Mouse (Mus musculus): ENCODE measurements around the gene Tnxb. TPM values are rescaled to one million over a fixed set of nuclear protein-coding genes. Genes with fewer than 3 reads are reported as not detected.
"Not testable (repeated sequence)": the region's sequence is repeated elsewhere in the genome, so short reads cannot be mapped to it uniquely, and the experiment has no call there.

The Tnxb gene
- polyA plus RNA-seq, 1 experiment from 2014 or later: 0.24 TPM

DNA sequence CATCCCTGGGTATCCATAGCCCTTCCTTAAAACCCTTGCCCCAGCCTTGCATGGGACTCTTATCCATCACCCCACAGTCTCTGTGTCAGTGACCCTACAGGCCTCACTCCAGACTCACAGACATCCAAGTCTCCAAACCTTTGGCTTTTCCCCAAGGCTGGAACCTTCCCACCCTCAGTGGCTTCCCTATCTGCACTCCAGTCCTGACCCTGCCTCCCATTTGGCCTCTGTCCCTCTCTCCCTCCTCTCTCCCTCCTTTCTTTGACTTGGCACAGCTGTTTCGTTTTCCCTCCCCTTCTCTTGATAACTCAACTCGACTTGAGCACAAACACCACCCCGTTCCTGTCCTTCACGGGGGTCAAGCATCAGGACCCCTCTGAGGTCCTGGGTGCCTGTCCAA is 20.1 kb downstream of the Tnxb start:
- no peaks in the 10 kb centered on the region for H3K27me3 ChIP-seq (ENCODE audit: control insufficient read depth, insufficient read depth, low read length)
- no peaks in the 10 kb centered on the region for H3K4me1 ChIP-seq (ENCODE audit: control insufficient read depth, insufficient read depth, low read length)
- no peaks in the 10 kb centered on the region for H3K9me3 ChIP-seq (replicated peaks; ENCODE audit: control insufficient read depth, low read length)
- H3K27ac ChIP-seq (ENCODE audit: low read depth, low read length): no peak overlapping the region
- H3K4me3 ChIP-seq (ENCODE audit: low read depth, low read length): no peak overlapping the region
- no peak overlapping the region for H3K9ac ChIP-seq (ENCODE audit: low read depth, low read length)
- WGBS (ENCODE audit: insufficient replicate concordance): 50% methylated on average over 4 of the region's 4 CpGs
- no peak for ATAC-seq (replicated peaks; ENCODE audit: insufficient number of reproducible peaks, low FRiP score, low TSS enrichment)
- no peak overlapping the region for H3K4me2 ChIP-seq
- H3K36me3 ChIP-seq (ENCODE audit: control insufficient read depth, insufficient read depth, low read length): no peaks in the 10 kb centered on the region

DNA sequence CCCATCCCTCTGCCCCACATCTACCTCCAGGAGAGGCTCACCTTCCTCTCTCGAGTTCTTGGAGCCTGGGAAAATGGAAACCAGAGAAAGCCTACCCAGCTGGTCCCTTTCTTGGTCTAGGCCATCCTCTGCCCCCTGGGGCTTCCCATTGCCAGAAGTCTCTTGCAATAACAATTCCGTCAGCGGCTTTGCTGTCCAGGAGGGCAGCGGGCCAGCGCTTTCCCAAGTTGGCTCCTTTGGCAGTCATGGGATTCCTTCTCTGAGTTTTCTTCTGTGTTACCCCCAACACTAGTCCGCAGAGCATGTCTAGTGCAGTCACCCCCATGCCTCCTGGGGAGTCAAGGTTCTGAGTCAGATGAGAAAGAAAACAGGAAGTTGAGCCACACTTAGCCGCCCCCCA is 22.6 kb downstream of the Tnxb start:
- Histone ChIP-seq H3K9ac (ENCODE audit: low read depth, low read length) (no peak overlapping the region), H3K9me3 (replicated peaks; ENCODE audit: control insufficient read depth, low read length) (no peaks in the 10 kb centered on the region), H3K4me1 (ENCODE audit: control insufficient read depth, insufficient read depth, low read length) (no peaks in the 10 kb centered on the region), H3K27me3 (ENCODE audit: control insufficient read depth, insufficient read depth, low read length) (no peaks in the 10 kb centered on the region), H3K27ac (ENCODE audit: low read depth, low read length) (no peak overlapping the region), H3K4me2 (no peak overlapping the region), H3K36me3 (ENCODE audit: control insufficient read depth, insufficient read depth, low read length) (no peaks in the 10 kb centered on the region), H3K4me3 (ENCODE audit: low read depth, low read length) (no peak overlapping the region)
- no peak for ATAC-seq (replicated peaks; ENCODE audit: insufficient number of reproducible peaks, low FRiP score, low TSS enrichment)
- WGBS (ENCODE audit: insufficient replicate concordance): 53% methylated on average over 7 of the region's 7 CpGs

DNA sequence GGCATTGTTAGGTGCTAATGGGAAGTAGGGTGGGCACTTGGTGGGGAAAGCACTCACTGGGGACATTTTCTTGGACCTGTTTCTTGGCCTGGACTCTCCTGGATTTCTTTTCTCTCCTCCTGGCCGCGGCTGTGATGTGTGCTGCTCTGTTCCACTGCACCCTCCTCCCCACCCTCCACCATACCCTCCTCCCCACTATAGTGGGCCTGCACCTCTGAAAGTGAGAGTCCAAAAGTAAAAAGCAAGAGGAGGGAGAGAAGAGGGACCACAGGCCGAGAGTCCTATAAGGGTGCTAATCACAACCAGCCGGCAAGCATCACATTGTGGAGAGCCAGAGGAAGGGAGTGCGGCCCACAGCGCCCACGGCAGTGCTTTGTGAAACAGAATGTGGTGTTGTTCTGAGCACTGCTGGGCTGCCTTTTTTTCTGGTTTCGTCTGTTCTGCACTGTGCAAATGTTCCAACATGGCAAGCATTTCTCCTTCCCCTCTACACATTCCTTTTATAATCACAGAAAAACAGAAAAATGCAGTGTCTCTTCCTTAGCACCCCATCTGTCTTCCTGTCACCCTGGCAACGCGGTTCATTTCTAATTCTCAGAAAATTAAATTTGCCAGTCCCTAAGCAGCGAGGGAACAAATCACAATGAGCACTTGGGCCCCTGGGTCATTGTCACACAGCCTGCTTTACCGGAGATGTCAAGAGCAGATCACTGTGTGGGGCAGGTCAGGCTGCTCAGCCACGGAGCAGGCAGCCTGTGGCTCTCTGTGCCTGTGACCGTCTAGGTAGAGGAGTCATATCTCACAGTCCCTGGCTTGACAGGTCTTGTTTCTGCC is 29.5 kb downstream of the Tnxb start:
- Histone ChIP-seq H3K9me3 (replicated peaks; ENCODE audit: control insufficient read depth, low read length) (no peaks in the 10 kb centered on the region; the same call in 1 of the 2 replicates), H3K9ac (ENCODE audit: low read depth, low read length) (no peak overlapping the region), H3K4me1 (ENCODE audit: control insufficient read depth, insufficient read depth, low read length) (no peaks in the 10 kb centered on the region), H3K36me3 (ENCODE audit: control insufficient read depth, insufficient read depth, low read length) (no peaks in the 10 kb centered on the region), H3K4me3 (ENCODE audit: low read depth, low read length) (no peak overlapping the region), H3K4me2 (no peak overlapping the region), H3K27ac (ENCODE audit: low read depth, low read length) (no peak overlapping the region), H3K27me3 (ENCODE audit: control insufficient read depth, insufficient read depth, low read length) (no peaks in the 10 kb centered on the region)
- WGBS (ENCODE audit: insufficient replicate concordance): 61% methylated on average over 14 of the region's 14 CpGs
- ATAC-seq (replicated peaks; ENCODE audit: insufficient number of reproducible peaks, low FRiP score, low TSS enrichment): no peak

DNA sequence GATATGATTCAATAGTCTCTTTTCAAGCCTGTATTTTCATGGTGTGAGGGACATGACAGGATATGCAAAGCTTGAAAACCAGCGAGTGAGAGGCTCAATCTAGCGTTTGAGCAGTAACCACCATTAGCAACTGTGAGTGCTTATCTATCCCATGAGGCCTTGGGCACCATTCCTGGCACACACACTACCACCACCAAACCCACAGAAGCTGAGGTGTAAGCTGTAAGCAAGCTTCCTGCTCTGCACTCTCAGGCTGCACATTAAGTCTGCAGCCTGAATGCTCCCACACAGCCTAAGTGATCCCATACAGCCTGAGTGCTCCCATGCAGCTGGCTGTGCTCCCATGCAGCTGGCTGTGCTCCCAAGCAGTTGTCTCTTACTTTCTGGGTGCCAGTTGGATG is 30.3 kb downstream of the Tnxb start:
- WGBS (ENCODE audit: insufficient replicate concordance): 42% methylated on average over 2 of the region's 2 CpGs
- H3K4me3 ChIP-seq (ENCODE audit: low read depth, low read length): no peak overlapping the region
- no peak overlapping the region for H3K4me2 ChIP-seq
- no peaks in the 10 kb centered on the region for H3K4me1 ChIP-seq (ENCODE audit: control insufficient read depth, insufficient read depth, low read length)
- no peak for ATAC-seq (replicated peaks; ENCODE audit: insufficient number of reproducible peaks, low FRiP score, low TSS enrichment)
- H3K9me3 ChIP-seq (replicated peaks; ENCODE audit: control insufficient read depth, low read length): no peaks in the 10 kb centered on the region; the same call in 1 of the 2 replicates
- H3K27ac ChIP-seq (ENCODE audit: low read depth, low read length): no peak overlapping the region
- H3K27me3 ChIP-seq (ENCODE audit: control insufficient read depth, insufficient read depth, low read length): no peaks in the 10 kb centered on the region
- H3K9ac ChIP-seq (ENCODE audit: low read depth, low read length): no peak overlapping the region
- H3K36me3 ChIP-seq (ENCODE audit: control insufficient read depth, insufficient read depth, low read length): no peaks in the 10 kb centered on the region

DNA sequence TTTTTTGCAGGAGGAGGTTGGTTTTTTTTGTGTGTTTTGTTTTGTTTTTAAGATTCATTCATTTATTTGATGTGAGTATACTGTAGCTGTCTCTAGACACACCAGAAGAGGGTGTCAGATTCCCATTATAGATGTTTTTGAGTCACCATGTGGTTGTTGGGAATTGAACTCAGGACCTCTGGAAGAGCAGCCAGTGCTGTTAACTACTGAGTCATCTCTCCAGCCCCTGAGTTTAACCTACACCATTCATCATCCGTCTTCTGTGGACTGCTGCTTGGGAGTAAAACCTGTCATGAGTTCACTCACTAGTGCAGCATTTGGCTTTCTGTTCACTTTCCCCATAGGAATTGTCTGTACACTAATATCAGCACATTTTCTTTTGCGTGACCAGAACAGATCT is 36.1 kb downstream of the Tnxb start:
- not testable (repeated sequence) for H3K27me3 ChIP-seq (ENCODE audit: control insufficient read depth, insufficient read depth, low read length); H3K4me1 ChIP-seq (ENCODE audit: control insufficient read depth, insufficient read depth, low read length); H3K27ac ChIP-seq (ENCODE audit: low read depth, low read length); H3K36me3 ChIP-seq (ENCODE audit: control insufficient read depth, insufficient read depth, low read length); H3K9me3 ChIP-seq (replicated peaks; ENCODE audit: control insufficient read depth, low read length); H3K9ac ChIP-seq (ENCODE audit: low read depth, low read length); H3K4me3 ChIP-seq (ENCODE audit: low read depth, low read length); H3K4me2 ChIP-seq; ATAC-seq (replicated peaks; ENCODE audit: insufficient number of reproducible peaks, low FRiP score, low TSS enrichment)
- WGBS (ENCODE audit: insufficient replicate concordance): 74% methylated on average over 2 of the region's 2 CpGs

DNA sequence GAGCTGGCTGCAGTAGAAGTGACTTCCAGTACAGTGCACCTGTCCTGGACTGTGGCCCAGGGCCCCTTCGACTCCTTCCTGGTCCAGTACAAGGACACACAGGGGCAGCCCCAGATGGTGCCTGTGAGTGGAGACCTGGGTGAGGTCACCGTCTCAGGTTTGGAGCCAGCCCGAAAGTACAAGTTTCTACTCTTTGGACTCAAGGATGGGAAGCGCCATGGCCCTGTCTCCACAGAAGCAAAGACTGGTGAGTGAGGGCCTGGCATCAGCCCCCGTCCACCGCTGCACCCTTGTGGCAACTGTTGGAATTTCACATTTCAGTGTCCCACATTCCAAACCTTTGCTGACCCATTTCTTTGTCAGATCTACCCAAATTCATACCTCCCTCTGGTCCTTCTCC is 42.6 kb downstream of the Tnxb start:
- no peak for ATAC-seq (replicated peaks; ENCODE audit: insufficient number of reproducible peaks, low FRiP score, low TSS enrichment)
- no peaks in the 10 kb centered on the region for H3K27me3 ChIP-seq (ENCODE audit: control insufficient read depth, insufficient read depth, low read length)
- no peak overlapping the region for H3K4me3 ChIP-seq (ENCODE audit: low read depth, low read length)
- H3K9me3 ChIP-seq (replicated peaks; ENCODE audit: control insufficient read depth, low read length): no peaks in the 10 kb centered on the region
- H3K4me2 ChIP-seq: no peak overlapping the region
- 38% methylated on average over 6 of the region's 6 CpGs for WGBS (ENCODE audit: insufficient replicate concordance)
- no peak overlapping the region for H3K27ac ChIP-seq (ENCODE audit: low read depth, low read length)
- no peaks in the 10 kb centered on the region for H3K4me1 ChIP-seq (ENCODE audit: control insufficient read depth, insufficient read depth, low read length)
- no peaks in the 10 kb centered on the region for H3K36me3 ChIP-seq (ENCODE audit: control insufficient read depth, insufficient read depth, low read length)
- H3K9ac ChIP-seq (ENCODE audit: low read depth, low read length): no peak overlapping the region

DNA sequence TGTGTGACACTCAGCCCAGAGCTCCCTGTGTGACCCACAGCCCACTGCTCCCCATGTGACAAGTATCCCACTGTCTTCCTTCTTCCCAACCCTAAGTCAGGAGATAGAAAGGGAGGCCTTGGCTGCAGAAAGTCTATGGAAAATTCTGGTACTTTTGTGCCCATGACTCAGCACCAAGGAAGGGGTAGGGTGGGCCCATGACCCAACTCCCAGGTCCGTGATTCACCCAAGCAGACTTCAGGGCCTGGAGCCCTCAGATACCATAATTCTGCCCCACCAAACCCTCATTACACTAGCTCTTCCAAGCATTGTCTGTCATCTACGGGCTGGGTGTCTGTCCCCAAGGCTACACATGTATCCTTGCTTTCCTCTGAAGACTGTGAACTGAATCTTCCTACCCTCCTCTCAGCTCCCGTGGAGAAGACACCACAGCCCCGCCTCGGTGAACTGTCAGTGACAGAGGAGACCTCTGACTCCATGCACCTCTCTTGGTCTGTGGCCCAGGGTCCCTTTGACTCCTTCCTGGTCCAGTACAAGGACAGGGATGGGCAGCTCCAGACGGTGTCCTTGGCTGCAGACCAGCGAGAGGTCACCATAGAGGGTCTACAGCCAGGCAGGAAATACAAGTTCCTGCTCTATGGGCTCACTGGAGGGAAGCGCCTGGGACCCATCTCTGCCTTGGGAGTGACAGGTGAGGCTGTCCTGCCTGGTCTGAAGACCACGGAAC is 44.0 kb downstream of the Tnxb start:
- H3K4me3 ChIP-seq (ENCODE audit: low read depth, low read length); H3K27me3 ChIP-seq (ENCODE audit: control insufficient read depth, insufficient read depth, low read length); H3K27ac ChIP-seq (ENCODE audit: low read depth, low read length); H3K4me1 ChIP-seq (ENCODE audit: control insufficient read depth, insufficient read depth, low read length); ATAC-seq (replicated peaks; ENCODE audit: insufficient number of reproducible peaks, low FRiP score, low TSS enrichment); H3K9me3 ChIP-seq (replicated peaks; ENCODE audit: control insufficient read depth, low read length); H3K36me3 ChIP-seq (ENCODE audit: control insufficient read depth, insufficient read depth, low read length); H3K9ac ChIP-seq (ENCODE audit: low read depth, low read length); H3K4me2 ChIP-seq: not testable (repeated sequence)
- WGBS (ENCODE audit: insufficient replicate concordance): 72% methylated on average over 9 of the region's 9 CpGs

DNA sequence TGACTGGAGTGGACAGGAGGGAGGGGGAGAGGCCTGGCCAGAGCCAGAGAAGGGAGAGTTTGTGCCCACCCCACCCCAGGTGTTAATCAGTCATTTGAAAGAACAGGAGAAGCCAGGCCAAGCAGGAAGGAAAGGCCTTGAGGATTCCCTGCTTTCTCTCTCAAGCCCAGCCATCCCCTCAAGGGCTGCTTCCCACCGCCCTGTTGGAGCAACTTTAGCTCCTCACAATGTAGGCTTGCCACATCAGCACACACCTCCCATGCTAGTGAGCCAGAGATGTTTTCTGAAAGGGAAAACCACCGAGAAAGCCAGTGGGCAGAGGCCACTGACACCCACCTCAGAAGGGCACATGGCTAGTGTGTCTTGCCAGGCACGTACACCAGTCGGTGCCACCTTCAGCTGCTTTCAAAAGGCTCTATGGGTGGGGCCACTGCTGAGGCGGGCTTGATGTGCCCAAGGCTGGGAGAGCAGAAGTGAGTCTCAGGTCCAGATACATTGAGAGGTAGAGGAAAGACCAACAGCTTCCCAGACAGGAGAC is 44.6 kb downstream of the Tnxb start:
- WGBS (ENCODE audit: insufficient replicate concordance): 73% methylated on average over 5 of the region's 5 CpGs
- H3K4me3 ChIP-seq (ENCODE audit: low read depth, low read length); H3K27ac ChIP-seq (ENCODE audit: low read depth, low read length); H3K4me1 ChIP-seq (ENCODE audit: control insufficient read depth, insufficient read depth, low read length); ATAC-seq (replicated peaks; ENCODE audit: insufficient number of reproducible peaks, low FRiP score, low TSS enrichment); H3K9me3 ChIP-seq (replicated peaks; ENCODE audit: control insufficient read depth, low read length); H3K36me3 ChIP-seq (ENCODE audit: control insufficient read depth, insufficient read depth, low read length); H3K27me3 ChIP-seq (ENCODE audit: control insufficient read depth, insufficient read depth, low read length); H3K9ac ChIP-seq (ENCODE audit: low read depth, low read length); H3K4me2 ChIP-seq: not testable (repeated sequence)

Measured in heart, embryonic 11.5 days (tissue).